Mouse (Mus musculus): ENCODE data around the gene Sertad2.
A peak's percentile ranks its signal among the peaks of the same experiment; 100 is the strongest.

The Sertad2 gene

DNA sequence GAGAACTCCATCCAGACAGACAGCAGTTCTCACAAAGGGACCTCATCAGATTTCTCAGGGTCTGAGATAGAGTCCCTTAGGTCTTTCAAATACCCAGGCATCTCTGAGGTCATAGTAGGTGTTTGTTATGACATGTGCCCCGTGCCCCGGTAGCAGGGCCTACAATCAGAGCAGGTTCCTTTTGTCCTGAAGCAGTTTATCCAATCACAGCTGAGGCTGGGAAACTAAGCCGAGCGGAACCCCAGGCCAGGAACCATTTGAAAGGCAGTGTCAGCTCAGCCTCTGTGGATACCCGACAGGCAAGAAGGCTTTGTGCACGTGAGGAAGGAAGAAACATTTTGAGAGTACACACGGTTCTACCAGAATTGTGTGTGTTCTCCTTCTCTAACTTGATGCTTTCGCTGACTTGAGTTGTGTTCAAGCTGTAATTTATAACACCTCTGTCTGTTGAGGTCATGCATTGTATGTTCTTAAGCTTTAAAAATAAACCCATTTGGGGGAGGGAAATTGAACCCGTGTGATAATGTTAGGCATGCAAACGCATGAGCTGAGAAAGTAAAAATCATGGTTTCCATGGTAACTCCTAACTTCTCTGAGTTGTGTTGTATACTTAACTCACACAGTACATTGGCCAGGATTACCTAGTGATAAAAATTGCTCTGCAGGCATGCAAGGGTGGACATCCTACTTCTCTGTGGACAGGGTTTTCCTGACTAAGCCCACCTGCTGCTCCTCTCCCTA lies 104.1 kb downstream of the Sertad2 start:
- DNase-seq, result no peak

DNA sequence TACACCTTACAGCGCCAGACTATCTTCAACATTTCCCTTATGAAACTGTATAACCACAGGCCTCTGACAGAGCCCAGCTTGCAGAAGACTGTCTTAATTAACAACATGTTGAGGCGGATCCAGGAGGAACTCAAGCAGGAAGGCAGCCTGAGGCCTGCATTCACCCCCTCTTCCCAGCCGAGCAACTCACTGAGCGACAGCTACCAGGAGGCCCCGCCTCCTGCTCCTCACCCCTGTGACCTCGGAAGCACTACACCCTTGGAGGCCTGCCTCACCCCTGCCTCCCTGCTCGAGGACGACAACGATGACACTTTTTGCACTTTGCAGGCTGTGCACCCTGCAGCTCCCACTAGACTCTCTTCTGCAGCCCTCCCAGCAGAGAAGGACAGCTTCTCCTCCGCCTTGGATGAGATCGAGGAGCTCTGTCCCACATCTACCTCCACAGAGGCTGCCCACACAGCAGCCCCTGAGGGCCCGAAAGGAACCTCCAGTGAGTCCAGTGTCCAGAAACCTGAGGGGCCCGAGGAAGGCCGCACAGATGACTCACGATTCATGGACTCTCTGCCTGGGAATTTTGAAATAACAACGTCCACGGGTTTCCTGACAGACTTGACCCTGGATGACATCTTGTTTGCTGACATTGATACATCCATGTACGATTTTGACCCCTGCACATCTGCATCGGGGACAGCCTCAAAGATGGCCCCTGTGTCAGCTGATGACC lies 105.0 kb downstream of the Sertad2 start:
- no peak for DNase-seq

DNA sequence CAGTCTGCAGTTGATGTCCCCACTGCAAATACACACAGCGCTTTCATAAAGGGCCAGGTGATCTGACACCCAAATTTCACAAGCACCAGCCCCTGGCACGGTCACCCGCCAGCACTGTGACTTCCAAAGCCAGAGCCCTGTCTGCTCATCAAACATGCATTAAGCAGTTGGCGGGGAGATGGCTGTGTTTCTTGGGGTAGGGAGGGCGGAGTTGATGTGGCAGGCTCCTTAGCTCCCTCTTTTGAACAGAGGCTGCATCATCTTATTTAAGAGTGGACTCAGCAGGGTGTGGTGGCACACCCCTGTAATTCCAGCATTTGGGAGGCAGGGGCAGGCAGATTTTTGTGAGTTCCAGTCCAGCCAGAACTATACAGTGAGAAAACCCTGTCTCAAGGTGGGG lies 106.4 kb downstream of the Sertad2 start:
- DNase-seq, result peak in 1 of 2 experiments; percentile 30

DNA sequence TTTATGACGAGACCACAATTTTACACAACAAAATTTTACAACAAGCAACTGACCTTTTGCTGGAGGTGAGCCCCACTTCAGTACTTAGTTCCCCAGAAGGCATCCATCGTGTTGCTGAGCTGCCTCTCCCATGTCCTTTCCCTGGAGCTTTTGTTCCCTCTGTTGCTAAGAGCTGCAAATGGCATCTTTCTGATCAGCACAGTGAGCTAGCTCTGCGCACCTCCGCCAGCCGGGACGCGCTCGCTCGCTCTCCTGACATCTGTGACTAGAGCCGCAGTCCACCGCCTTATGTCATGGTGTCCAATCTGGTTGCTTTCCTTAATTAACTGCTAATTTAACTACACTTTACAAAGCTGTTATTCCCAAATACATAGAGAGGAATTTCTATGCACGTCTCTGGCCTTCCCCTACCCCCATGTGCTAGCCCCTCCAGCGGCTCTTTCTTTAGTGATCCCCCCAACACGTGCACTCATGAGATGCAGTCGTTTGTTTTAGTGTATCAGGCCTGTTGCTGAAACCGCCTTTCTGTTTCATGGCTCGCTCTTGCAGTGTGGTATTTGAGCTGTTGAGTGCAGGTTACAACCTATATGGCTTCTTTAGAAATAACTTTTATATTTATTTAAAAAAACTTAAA lies 107.1 kb downstream of the Sertad2 start:
- peak in 1 of 2 experiments; percentile 33 for DNase-seq

DNA sequence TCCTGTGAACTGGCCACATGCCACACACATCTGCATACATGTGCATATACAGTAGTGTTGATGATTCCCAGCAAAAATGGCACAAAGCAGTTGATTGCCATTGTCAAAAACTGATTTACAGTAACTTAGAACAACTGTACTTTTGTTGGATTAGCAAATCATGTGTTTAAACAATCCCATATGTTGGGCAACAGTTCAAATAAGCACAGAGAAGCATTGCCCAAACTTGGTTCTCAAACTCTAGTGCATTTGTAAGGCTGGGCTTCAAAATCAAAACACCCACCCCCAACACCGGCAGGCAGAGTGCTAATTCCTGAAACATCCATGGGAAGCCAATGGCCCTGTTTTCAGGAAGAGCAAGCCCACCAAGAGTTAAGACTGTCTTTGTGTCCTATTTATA lies 108.1 kb downstream of the Sertad2 start:
- DNase-seq, result no peak

DNA sequence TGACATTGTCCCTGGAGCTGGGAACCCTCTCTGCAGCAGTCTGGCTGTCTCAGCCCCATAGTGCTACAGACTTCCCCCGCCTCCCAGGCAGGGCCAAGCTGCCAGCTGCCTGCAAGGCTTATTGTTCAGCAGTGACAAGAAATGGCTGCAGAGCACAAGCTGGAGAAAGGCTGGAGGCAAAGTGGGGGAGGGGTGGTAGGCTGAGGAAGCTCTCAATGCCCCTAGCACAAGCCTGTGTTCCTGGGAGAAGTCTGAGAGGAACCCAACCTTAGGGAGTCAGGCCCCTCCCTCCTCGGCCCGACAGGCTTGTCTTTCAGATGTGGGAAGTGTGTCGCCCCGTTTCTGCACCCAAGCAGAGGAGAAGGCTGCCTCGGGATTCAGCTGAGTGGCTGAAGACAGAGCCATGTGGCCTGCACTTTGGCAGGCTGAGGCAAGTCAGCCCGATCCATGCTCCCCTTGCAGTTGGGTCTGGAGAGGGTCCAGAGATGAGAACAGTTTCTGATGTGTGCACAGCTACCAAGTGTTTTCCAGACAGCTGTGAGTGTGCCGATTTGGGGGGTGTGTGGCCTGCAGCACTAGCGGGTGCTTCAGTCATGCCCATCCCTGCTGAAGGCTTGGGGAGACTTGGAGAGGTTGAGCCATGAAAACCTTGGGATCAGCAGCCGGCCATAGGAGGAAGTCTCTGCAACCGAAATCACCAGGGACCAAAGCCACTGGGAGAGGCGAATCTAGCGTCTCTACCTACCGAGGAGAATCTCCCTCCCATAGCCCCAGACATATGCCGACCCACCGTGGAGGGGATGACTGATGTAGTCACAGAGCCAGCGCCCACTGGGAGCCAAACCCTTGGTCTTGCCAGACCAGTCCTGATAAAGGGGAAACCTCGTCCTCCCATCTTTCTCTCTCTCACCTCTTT lies 113.0 kb downstream of the Sertad2 start:
- peak; percentile 55 to 69 for DNase-seq

DNA sequence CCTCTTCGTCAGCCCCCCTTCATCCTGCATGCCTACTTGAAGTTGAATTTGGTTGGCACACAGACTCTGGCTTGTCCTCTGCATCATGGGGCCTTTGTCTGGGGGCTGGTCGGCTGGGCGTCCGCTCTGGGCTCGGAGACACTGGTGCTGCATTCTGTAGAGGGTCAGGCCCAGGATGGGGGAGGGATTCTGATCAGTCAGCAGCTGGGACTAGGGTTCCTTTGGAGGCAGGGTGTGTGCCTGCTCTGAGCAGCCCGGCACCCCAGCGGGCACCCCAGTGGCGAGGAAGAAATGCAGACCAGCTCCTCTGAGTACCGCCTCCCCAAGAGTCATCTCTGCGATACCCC lies 113.6 kb downstream of the Sertad2 start:
- peak in 1 of 2 experiments; percentile 24 for DNase-seq

DNA sequence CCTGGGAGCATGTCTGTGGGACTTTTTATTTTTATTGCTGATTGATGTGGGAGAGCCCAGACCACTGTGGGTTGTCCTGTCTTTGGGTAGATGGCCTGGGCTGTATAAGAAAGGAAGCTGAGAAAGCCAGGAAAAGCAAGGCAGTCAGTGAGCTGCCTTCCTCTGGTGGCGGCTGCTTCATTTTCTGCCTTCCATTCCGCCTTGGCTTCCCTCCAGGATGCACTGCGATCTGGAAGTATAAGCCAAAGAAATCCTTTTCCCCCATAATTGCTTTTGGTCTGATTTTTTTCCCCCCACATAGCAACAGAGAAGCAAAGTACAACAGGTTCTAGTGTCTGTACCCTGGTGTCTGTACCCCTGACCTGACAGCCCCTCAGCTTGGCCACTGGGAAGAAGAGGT lies 116.0 kb downstream of the Sertad2 start:
- peak; percentile 54 to 72 for DNase-seq

DNA sequence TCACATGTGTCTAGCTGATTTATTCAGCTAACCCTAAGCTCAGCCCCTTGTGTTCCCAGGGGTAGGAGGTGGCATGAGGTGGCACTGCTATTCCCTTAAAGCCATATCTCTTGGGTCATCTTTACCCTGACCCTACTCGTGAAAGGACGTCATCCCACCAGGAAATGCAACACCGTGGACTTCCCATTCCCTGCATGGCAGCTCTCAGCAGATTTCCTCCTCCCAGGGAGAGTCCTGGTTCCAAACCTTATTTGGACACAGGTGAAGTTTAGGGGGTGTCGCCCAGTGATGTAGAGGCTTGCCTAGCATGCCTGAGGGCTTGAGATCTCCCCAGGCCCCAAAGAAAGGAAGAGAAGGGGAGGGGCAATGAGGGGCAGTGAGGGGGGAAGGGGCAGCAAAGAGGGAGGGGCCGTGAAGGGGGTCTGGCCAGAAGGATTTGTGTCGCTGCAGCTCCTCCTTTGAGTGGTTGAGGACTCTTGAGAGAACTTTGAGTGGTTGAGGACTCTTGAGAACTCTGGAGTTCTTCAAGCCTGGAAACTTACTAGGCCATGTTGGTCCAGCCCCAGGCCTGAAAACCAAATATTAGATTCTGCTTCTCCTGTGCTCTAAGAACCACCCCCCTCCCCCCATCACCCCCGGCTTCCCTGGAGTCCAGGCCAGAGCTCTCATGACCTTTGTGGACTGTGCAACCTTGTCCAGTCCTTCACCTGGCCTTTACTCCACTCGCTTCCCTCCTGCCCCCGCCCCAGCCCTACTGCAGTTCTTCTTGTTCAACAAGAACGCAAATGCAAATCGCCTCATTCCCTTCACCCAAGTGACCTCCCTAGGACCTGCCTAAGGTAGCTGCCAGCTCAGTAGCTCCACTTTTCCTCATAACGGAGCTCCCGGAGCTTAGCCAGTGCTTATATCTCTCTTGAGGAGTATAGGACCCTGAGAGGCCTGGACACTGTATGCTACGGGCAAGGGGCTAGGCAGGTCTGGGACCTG lies 117.4 kb downstream of the Sertad2 start:
- no peak for DNase-seq

DNA sequence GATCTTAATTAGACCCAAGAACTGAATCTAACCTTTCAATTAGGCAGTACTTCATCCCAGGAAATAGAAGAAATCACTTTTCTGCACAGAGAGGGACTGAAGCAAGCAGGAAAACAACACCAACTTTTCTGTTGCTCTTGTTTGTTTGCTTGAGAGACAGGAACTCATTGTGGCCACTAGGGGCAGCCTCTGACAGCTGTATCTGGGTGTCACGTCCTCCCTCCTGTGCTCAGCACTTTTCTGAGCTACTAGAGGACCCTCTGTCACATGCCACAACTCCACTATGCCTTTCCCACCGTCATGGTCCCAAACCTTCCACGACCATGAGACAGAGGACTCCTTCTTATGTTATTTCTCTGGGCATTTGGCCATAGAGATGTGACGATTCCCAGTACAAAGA lies 118.6 kb downstream of the Sertad2 start:
- peak in 1 of 2 experiments; percentile 58 for DNase-seq

DNA sequence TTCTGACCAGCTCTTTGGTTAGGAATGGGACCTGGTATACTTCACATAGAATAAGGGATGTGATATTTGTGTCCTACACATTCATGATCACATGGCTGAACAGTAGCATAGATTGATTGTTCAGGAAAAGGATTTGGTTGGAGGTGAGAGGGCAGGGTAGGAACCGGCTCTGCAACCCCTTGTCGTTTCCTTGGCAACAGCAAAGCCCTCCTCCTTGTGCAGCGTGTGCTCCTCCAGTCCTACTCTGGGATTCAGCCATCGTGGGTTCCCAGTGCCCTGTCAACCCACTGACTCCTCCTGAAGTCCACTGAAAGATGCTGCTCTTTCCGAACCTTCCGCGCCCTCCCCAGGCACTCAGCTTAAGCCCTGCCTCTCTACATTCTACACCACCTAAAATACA lies 119.8 kb downstream of the Sertad2 start:
- no peak for DNase-seq

DNA sequence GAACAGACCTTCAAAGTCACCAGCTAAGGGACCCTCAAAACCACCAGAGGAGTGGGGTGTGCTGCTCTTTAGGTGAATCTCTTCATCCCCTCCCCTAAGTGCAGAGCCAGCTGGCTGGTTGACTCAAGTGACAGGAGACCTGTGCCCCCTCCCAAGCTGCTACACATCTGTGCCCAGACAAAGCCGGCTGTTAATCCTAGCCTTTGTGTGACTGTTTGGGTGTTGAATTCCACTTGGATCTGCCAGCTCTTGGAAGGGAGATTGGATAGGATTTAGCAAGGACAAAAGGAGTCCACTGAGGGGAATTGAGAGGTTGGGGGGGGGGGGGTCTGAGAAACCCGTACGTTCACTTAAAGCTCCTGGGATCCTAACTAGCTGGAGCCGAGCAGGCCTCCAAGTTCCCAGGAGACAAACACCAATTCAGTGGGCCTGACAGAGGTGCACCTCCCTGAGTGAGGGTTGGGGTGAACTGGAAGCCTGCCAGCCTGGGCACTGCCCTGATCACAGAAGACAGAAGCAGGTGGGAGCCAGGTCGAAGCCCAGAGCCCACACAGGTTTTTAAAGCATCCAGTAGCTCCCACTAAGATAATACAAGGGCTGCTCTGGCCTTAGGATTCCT lies 120.6 kb downstream of the Sertad2 start:
- DNase-seq, result no peak

DNA sequence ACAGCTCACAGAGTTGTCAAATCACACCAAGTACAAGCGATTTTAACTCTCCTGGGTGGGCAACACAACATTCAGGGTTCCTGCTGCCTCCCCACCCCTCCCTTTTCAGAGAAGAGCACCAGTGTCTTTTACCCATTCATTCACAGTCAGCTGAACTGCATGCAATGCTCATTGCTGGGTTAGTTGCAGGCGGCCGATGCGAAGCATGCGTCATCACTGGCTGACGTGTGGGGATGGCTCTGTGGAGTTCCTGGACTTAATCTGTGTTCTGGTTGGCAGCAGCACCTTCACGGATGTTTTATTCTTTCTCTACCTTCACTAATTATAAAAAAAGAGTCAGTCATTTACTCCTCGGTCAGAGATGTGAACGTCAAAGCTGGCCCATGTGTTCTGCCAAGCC lies 121.8 kb downstream of the Sertad2 start:
- DNase-seq, result no peak

DNA sequence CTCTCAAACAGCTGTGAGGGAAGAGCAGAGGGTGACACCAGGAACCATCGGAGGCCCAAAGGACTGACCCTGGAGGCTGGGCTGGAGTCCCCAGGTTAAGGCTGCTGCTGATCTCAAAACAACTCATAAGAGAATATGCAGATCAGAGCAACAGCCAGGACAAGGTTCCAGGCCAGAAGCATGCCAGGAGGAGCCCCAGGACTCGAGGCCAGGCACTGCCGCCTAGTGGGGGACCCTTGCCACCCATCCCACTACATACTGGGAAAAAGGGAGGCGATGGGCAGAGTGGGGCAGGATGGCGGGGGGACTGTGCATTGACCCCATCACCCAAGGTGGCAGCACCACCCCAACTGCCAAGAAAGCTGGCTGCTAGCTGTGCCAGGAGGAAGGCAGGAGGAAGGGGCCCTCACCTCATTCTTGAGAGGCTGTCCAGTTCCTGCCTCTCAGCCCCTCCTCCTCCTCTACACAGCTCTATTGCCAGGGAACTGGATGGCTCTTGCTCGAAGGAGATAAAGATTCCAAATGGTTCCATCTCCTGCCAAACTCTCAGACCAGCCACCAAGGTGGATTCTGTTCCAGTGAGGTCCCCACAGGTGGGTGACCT lies 128.8 kb downstream of the Sertad2 start:
- peak in 1 of 2 experiments; percentile 34 for DNase-seq

DNA sequence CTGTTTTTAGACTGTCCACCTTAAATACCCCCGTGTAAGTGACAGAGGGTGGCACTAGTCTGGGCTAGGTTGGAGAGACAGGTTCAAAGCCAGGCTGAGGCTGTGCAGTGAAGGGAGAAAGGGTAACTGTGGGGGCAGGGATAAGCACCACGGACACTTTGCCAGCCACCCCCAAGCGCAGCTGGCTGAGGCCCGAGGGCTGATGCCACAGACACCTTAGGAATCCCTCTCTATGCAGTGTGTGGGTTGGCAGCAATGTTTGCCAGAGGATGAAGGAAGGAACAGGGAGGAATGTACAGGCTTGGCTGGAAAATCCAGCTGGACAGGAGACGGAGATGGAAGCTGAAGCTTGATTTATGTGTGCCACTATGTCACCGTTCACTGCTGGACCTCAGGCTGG lies 129.5 kb downstream of the Sertad2 start:
- DNase-seq, result no peak

DNA sequence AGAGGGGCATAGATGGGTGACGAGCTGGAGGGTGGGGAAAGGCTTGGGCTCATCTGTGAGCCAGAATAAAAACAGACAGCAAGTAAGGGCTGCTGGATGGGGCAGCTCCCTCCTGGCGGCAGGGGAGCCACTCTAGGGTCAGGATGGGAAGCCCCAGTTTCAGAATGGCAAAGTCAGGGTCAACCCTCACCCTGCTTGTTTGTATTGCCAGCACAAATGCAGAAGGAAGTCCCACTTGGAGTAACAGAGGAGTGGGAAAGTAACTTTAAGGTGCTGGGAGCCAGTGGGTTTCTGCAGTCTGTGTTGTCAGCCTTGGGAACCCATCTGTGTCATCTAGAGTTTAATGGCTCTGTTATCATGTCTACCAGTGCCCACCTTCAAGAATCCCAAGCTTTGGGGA lies 136.3 kb downstream of the Sertad2 start:
- DNase-seq, result no peak

DNA sequence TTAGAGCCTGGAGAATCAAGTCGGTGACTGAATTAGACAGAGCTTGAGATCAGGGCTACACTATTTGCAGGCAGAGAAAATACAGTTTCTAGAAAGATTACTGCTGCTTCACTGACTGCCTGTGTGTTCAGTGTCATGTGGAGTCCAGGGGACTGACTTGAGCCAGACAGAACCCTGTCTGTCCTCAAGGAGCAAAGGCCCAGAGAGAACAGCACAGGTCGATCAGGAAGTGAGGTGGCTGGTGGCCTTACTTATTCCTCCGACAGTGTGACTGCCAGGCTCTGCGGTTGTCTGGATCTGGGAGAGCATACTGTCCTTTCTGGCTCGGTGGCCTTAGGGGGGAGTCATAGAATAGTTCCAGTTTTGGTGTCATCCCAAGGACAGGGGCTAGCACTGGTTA lies 137.7 kb downstream of the Sertad2 start:
- no peak for DNase-seq

DNA sequence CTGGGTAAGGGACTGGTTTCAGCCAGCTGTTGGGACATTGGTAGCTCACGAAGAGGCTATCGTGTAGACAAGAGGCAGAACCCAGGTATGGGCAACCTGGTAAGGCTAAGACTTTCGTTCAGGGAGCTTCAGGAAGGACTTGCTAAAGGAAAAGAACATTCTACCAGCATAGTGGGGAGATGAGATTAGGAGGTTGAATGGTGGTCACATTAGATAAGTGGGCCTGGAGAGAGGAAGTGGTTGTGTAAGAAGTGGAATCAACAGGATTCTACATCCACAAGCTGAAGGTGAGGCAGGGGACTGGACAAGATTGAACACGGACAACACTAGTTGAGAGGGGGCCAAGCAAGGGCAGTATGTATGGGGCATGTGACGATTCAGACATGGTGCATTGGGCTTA lies 138.6 kb downstream of the Sertad2 start:
- DNase-seq, result no peak

DNA sequence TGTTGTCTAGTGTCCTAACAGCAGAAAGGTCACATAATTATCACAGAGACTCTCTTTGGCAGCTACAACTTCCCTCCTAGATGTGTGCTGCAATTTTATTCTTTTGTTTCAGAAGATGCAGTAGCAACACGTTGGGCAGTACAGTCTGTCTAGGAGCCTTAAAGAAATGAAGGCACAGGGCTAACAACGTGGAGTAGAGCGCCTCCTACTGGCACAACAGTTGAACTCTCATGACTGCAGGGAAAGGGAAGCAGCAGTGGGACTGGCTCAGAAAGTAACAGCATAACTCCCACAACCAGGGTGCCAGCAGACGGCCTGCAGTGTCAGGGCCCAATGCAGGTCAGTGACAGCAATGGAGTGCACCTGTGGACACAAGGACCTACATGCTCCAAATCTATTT lies 147.9 kb downstream of the Sertad2 start:
- peak; percentile 76 to 82 for DNase-seq

Measured in cerebellum, postnatal 14 days (tissue).